Mouse (Mus musculus): Measurements from ENCODE around the gene Tmem176a. TPM values are rescaled to one million over a fixed set of nuclear protein-coding genes. Genes with fewer than 3 reads are reported as not detected.

The Tmem176a gene
- total and polyA plus RNA-seq, 3 experiments, result not detected

DNA sequence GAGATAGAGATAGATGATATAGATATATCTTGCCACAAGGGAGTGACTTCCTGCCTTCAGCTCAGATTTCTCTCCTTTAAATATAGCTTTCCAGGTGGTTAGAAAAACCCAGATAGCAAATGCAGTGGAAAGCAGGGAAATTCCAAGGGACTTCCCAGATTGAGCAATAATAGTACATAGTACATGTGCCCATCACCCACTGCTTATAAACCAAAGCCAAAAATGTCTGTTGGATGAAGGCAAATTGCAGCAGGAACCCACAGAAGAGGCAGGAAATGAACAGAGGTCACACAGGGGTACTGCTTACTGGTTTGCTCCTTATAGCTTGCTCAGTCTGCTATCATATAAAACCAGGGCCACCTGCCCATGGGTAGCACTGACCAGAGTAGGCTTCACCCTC, 11.1 kb upstream of the Tmem176a start:
- TF ChIP-seq GATA1 (IDR thresholded peaks at IDR 0.05; ENCODE audit: borderline replicate concordance, low read length), result no peak
- no peak for TF ChIP-seq TAL1 (conservative IDR thresholded peaks at IDR 0.05; ENCODE audit: low read depth, low read length)
- no peak for TF ChIP-seq CTCF (IDR thresholded peaks at IDR 0.05; ENCODE audit: low read depth, low read length)
- TF ChIP-seq GATA2 (IDR thresholded peaks at IDR 0.05; ENCODE audit: borderline replicate concordance, low read depth, low read length), result no peak
- no peak for TF ChIP-seq POLR2AphosphoS5 (IDR thresholded peaks at IDR 0.05; ENCODE audit: insufficient replicate concordance, low read depth, low read length)
- Histone ChIP-seq H3K4me1 (ENCODE audit: insufficient read depth, low read depth, low read length) (no peaks in the 10 kb centered on the region), H3K36me3 (replicated peaks) (no peaks in the 10 kb centered on the region), H3K27me3 (ENCODE audit: insufficient read depth, low read length) (no peaks in the 10 kb centered on the region), H3K9me3 (replicated peaks) (no peaks in the 10 kb centered on the region), H3K4me3 (ENCODE audit: low read depth, low read length) (no peak overlapping the region)
- DNase-seq (ENCODE audit: low spot score), result no peak
- no peak for ATAC-seq (ENCODE audit: extremely low read depth, insufficient number of reproducible peaks, low FRiP score, poor library complexity, severe bottlenecking)

DNA sequence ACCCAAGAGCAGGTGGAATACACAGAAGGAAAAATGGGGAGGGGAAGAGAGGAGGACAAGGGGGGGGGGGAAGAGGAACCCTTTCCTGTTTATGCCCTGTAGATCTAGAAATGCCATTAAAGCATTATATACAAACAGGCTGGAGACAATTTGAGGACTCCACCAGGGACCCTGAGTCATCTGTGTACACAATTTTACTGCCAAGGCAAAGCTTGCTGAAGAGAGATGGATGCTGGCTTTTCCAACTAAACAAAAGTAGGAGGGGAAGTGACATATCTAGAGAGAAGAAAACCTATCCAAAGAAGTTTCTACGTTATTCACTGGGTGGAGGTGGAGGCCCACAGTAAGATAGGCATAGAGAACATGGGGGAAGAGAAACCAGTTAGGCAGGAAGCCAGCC, 10.5 kb upstream of the Tmem176a start:
- TF ChIP-seq CTCF (IDR thresholded peaks at IDR 0.05; ENCODE audit: low read depth, low read length) (no peak), TAL1 (conservative IDR thresholded peaks at IDR 0.05; ENCODE audit: low read depth, low read length) (no peak), GATA1 (IDR thresholded peaks at IDR 0.05; ENCODE audit: borderline replicate concordance, low read length) (no peak), GATA2 (IDR thresholded peaks at IDR 0.05; ENCODE audit: borderline replicate concordance, low read depth, low read length) (no peak), POLR2AphosphoS5 (IDR thresholded peaks at IDR 0.05; ENCODE audit: insufficient replicate concordance, low read depth, low read length) (no peak)
- DNase-seq (ENCODE audit: low spot score) (no peak), ATAC-seq (ENCODE audit: extremely low read depth, insufficient number of reproducible peaks, low FRiP score, poor library complexity, severe bottlenecking) (no peak)
- no peaks in the 10 kb centered on the region for H3K9me3 ChIP-seq (replicated peaks)
- H3K36me3 ChIP-seq (replicated peaks), result no peaks in the 10 kb centered on the region
- no peak overlapping the region for H3K4me3 ChIP-seq (ENCODE audit: low read depth, low read length)
- H3K27me3 ChIP-seq (ENCODE audit: insufficient read depth, low read length), result peaks cover 2% of the 10 kb centered on the region; the same call in 1 of the 2 replicates
- H3K4me1 ChIP-seq (ENCODE audit: insufficient read depth, low read depth, low read length), result no peaks in the 10 kb centered on the region

DNA sequence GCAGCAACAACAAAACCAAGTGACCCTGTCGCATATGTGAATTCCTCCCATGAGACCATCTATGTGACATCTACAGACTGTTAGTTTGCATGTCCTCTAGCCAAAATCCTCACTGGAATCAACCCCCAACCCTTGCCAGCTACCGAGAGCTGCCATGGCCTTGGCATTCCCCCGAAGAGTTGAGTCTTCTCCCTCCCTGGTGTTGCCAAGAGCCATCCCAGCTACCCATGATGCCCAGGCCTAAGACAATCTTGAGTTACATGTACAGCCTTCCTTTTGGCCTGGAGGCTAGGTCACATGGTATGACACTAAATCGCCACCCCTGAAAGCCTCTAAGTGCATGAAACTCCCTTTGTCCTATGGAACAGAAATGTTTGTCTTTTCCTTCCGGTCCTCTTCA, 9.6 kb upstream of the Tmem176a start:
- ATAC-seq (ENCODE audit: extremely low read depth, insufficient number of reproducible peaks, low FRiP score, poor library complexity, severe bottlenecking), result no peak
- no peak for TF ChIP-seq GATA1 (IDR thresholded peaks at IDR 0.05; ENCODE audit: borderline replicate concordance, low read length)
- no peak for TF ChIP-seq CTCF (IDR thresholded peaks at IDR 0.05; ENCODE audit: low read depth, low read length)
- no peak for TF ChIP-seq POLR2AphosphoS5 (IDR thresholded peaks at IDR 0.05; ENCODE audit: insufficient replicate concordance, low read depth, low read length)
- no peak for TF ChIP-seq TAL1 (conservative IDR thresholded peaks at IDR 0.05; ENCODE audit: low read depth, low read length)
- no peak for TF ChIP-seq GATA2 (IDR thresholded peaks at IDR 0.05; ENCODE audit: borderline replicate concordance, low read depth, low read length)

DNA sequence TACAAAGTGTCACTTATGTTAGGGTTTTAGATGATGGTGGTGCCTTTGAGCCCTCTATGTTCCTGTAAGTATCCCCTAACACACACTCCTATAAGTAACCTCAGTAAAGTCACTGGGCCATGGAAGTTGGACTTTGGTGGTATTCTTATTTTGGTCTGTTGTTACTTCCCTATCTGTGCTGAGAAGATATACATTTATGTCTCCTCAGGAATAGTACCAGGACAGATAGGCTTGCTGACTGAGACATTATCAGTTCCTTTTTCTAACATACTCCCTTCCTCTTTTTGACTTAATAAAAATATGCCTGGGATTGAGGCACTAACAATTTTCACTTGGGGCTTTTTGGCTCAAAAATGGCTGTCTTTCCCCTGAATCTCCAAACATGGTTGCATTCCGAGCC, 8.3 kb upstream of the Tmem176a start:
- TF ChIP-seq CTCF (IDR thresholded peaks at IDR 0.05; ENCODE audit: low read depth, low read length) (no peak), GATA1 (IDR thresholded peaks at IDR 0.05; ENCODE audit: borderline replicate concordance, low read length) (no peak), TAL1 (conservative IDR thresholded peaks at IDR 0.05; ENCODE audit: low read depth, low read length) (no peak), GATA2 (IDR thresholded peaks at IDR 0.05; ENCODE audit: borderline replicate concordance, low read depth, low read length) (no peak), POLR2AphosphoS5 (IDR thresholded peaks at IDR 0.05; ENCODE audit: insufficient replicate concordance, low read depth, low read length) (no peak)
- H3K4me3 ChIP-seq (ENCODE audit: low read depth, low read length), result no peak overlapping the region
- no peaks in the 10 kb centered on the region for H3K36me3 ChIP-seq (replicated peaks)
- ATAC-seq (ENCODE audit: extremely low read depth, insufficient number of reproducible peaks, low FRiP score, poor library complexity, severe bottlenecking) (no peak), DNase-seq (ENCODE audit: low spot score) (no peak)
- H3K9me3 ChIP-seq (replicated peaks), result no peaks in the 10 kb centered on the region
- H3K4me1 ChIP-seq (ENCODE audit: insufficient read depth, low read depth, low read length), result no peaks in the 10 kb centered on the region
- H3K27me3 ChIP-seq (ENCODE audit: insufficient read depth, low read length), result peaks cover 4% of the 10 kb centered on the region; the same call in 1 of the 2 replicates

More for the DNA sequence above, 9.6 kb upstream of the Tmem176a start:
- Histone ChIP-seq H3K4me1 (ENCODE audit: insufficient read depth, low read depth, low read length) (no peaks in the 10 kb centered on the region), H3K27me3 (ENCODE audit: insufficient read depth, low read length) (peaks cover 4% of the 10 kb centered on the region; the same call in 1 of the 2 replicates), H3K9me3 (replicated peaks) (no peaks in the 10 kb centered on the region), H3K4me3 (ENCODE audit: low read depth, low read length) (no peak overlapping the region), H3K36me3 (replicated peaks) (no peaks in the 10 kb centered on the region)
- no peak for DNase-seq (ENCODE audit: low spot score)

DNA sequence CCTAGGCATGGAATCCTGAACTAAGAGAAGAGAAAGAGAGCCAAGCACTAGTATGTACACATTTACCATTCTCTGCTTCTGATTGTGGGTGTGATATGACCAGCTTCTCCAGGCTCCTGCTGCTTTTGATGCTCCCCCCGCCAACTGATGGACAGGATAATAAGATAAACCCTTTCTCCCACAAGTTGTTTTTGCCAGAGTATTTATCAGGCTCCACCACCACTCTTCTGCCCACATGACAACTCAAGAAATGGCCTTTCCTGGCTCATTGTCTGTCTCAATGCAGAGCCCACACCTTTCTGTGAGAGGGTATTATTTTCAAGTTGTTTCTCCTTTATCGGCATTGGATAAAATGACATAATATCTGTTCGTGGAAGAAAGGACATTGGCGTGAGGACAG, 7.2 kb upstream of the Tmem176a start:
- no peak for ATAC-seq (ENCODE audit: extremely low read depth, insufficient number of reproducible peaks, low FRiP score, poor library complexity, severe bottlenecking)

DNA sequence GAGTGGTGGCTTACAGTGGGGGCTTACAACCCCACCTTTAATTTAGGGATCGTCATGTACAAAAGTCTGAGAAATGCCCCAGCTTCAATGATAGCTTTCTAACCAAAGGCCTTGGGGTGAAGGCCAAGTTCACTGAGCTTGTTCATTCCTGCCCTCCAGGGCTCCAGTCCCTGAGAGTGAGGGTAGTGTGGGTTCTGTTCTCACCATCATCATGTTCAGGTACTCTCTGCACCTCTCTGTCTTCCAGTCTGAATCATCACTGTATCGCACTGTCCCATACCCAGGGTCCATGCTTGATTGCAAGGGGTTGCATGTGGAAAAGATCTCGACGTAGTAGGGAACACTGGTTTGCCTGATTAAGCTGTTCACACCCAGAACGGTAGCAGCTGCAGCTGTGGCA, 5.5 kb upstream of the Tmem176a start:
- ATAC-seq (ENCODE audit: extremely low read depth, insufficient number of reproducible peaks, low FRiP score, poor library complexity, severe bottlenecking) (no peak), DNase-seq (ENCODE audit: low spot score) (no peak)
- no peaks in the 10 kb centered on the region for H3K9me3 ChIP-seq (replicated peaks)
- no peak overlapping the region for H3K4me3 ChIP-seq (ENCODE audit: low read depth, low read length)
- peaks cover 4% of the 10 kb centered on the region; the same call in 1 of the 2 replicates for H3K27me3 ChIP-seq (ENCODE audit: insufficient read depth, low read length)
- H3K36me3 ChIP-seq (replicated peaks), result no peaks in the 10 kb centered on the region
- no peak for TF ChIP-seq POLR2AphosphoS5 (IDR thresholded peaks at IDR 0.05; ENCODE audit: insufficient replicate concordance, low read depth, low read length)
- TF ChIP-seq GATA2 (IDR thresholded peaks at IDR 0.05; ENCODE audit: borderline replicate concordance, low read depth, low read length), result no peak
- TF ChIP-seq GATA1 (IDR thresholded peaks at IDR 0.05; ENCODE audit: borderline replicate concordance, low read length), result no peak
- no peak for TF ChIP-seq TAL1 (conservative IDR thresholded peaks at IDR 0.05; ENCODE audit: low read depth, low read length)
- no peak for TF ChIP-seq CTCF (IDR thresholded peaks at IDR 0.05; ENCODE audit: low read depth, low read length)
- no peaks in the 10 kb centered on the region for H3K4me1 ChIP-seq (ENCODE audit: insufficient read depth, low read depth, low read length)

More for the DNA sequence above, 7.2 kb upstream of the Tmem176a start:
- no peak for DNase-seq (ENCODE audit: low spot score)
- no peaks in the 10 kb centered on the region for H3K9me3 ChIP-seq (replicated peaks)
- H3K4me3 ChIP-seq (ENCODE audit: low read depth, low read length), result no peak overlapping the region
- no peaks in the 10 kb centered on the region for H3K36me3 ChIP-seq (replicated peaks)
- no peaks in the 10 kb centered on the region for H3K4me1 ChIP-seq (ENCODE audit: insufficient read depth, low read depth, low read length)
- TF ChIP-seq GATA1 (IDR thresholded peaks at IDR 0.05; ENCODE audit: borderline replicate concordance, low read length) (no peak), TAL1 (conservative IDR thresholded peaks at IDR 0.05; ENCODE audit: low read depth, low read length) (no peak), GATA2 (IDR thresholded peaks at IDR 0.05; ENCODE audit: borderline replicate concordance, low read depth, low read length) (no peak), POLR2AphosphoS5 (IDR thresholded peaks at IDR 0.05; ENCODE audit: insufficient replicate concordance, low read depth, low read length) (no peak)
- peaks cover 4% of the 10 kb centered on the region; the same call in 1 of the 2 replicates for H3K27me3 ChIP-seq (ENCODE audit: insufficient read depth, low read length)

Data from G1E (cell line).